Mouse (Mus musculus) spleen, adult 2 months (tissue): ENCODE data around the gene Arl4c.

ENCODE experiments used
- CTCF ChIP-seq: fragments of 200-500 bp; IDR thresholded peaks from 2 replicates; pipeline ENCODE4 v1.5.1; 2011; ENCODE audit warnings: mild to moderate bottlenecking, inconsistent platforms; ENCODE audit not compliant: insufficient read depth, insufficient read length, insufficient replicate concordance; ENCODE audit errors: extremely low read depth
- POLR2A ChIP-seq: fragments of 200-500 bp; IDR thresholded peaks from 2 replicates; pipeline ENCODE4 v1.6.1; 2011; ENCODE audit warnings: low read depth, low read length, inconsistent platforms

GRCm38 (mm10) chr1:88668353-88668752, 33.7 kb downstream of the Arl4c start:
- TF ChIP-seq CTCF (no peak), POLR2A (no peak)
